Mouse (Mus musculus) intestine, embryonic 16.5 days (tissue): Measurements from ENCODE around the gene Wdr54. TPM values are rescaled to one million over a fixed set of nuclear protein-coding genes. Genes with fewer than 3 reads are reported as not detected.

Experiments used
- ATAC-seq: fragments of 200-750 bp; cut with Nextera tagmentation; 2 replicates; pipeline ENCODE4 v1.8.0; 2017; ENCODE audit warnings: moderate TSS enrichment, moderate library complexity
- H3K27ac ChIP-seq: fragments of 300-500 bp; sonication (generic); 2 replicates; pipeline ENCODE4 v1.5.1; 2014; ENCODE audit warnings: mild to moderate bottlenecking, low read length
- H3K27me3 ChIP-seq: fragments of 300-500 bp; sonication (generic); replicated peaks from 2 replicates; pipeline ENCODE4 v1.6.1; 2014; ENCODE audit warnings: low read length, control low read depth, mixed read lengths; ENCODE audit not compliant: control insufficient read depth, insufficient read depth
- H3K36me3 ChIP-seq: fragments of 300-500 bp; sonication (generic); 2 replicates; pipeline ENCODE4 v1.6.1; 2014; ENCODE audit warnings: low read length, control low read depth; ENCODE audit not compliant: control insufficient read depth, insufficient read depth
- H3K4me1 ChIP-seq: fragments of 300-500 bp; sonication (generic); 2 replicates; pipeline ENCODE4 v1.6.1; 2014; ENCODE audit warnings: low read length, control low read depth, mixed read lengths; ENCODE audit not compliant: control insufficient read depth, insufficient read depth
- H3K4me2 ChIP-seq: fragments of 300-500 bp; sonication (generic); 2 replicates; pipeline ENCODE4 v1.6.1; 2014; ENCODE audit warnings: low read depth, low read length, control low read depth
- H3K4me3 ChIP-seq: fragments of 300-500 bp; sonication (generic); 2 replicates; pipeline ENCODE4 v1.5.1; 2014; ENCODE audit warnings: mild to moderate bottlenecking, low read length
- H3K9ac ChIP-seq: fragments of 300-500 bp; sonication (generic); 2 replicates; pipeline ENCODE4 v1.6.1; 2014; ENCODE audit warnings: low read depth, low read length
- H3K9me3 ChIP-seq: fragments of 300-500 bp; sonication (generic); 2 replicates; pipeline ENCODE4 v1.6.1; 2016; ENCODE audit warnings: low read length, control low read depth; ENCODE audit not compliant: control insufficient read depth
- WGBS: fragments of 180-500 bp; shearing (Covaris S2); extraction: QIAGEN DNeasy Blood & Tissue Kit; methylation state at CpG from one replicate; pipeline ENCODE4 v1.1.7; 2014; 5-methylcytosine and 5-hydroxymethylcytosine counted together
- polyA plus RNA-seq: library from polyadenylated mRNA; unstranded; fragments of >200 nt; fragmentation: Nextera tagmentation; extraction: Ambion mirVana; gene quantifications from 2 replicates; pipeline ENCODE4 v1.2.1, GENCODE M21; 2015

Wdr54 gene
- polyA plus RNA-seq, 1 experiment from 2014 or later: 4.6 TPM

GRCm38 (mm10) chr6:83179390-83180117 lies 23.4 kb upstream of the Wdr54 start:
- 29% methylated on average over 12 of the region's 12 CpGs for WGBS
- H3K4me2 ChIP-seq: peak overlapping the region; percentile 45
- H3K27me3 ChIP-seq: no peaks in the 10 kb centered on the region
- H3K27ac ChIP-seq: no peak overlapping the region
- H3K36me3 ChIP-seq: peaks cover 3% of the 10 kb centered on the region; the same call in 1 of the 2 replicates
- peak overlapping the region; percentile 32 for H3K4me3 ChIP-seq
- H3K9me3 ChIP-seq: no peaks in the 10 kb centered on the region
- peaks cover 10% of the 10 kb centered on the region for H3K4me1 ChIP-seq
- peak overlapping the region; percentile 63 for H3K9ac ChIP-seq
- peak; percentile 62 for ATAC-seq

- H3K9ac ChIP-seq: no peak overlapping the region
- H3K9me3 ChIP-seq: no peaks in the 10 kb centered on the region
- WGBS: 84% methylated on average over 8 of the region's 8 CpGs
- H3K4me3 ChIP-seq: no peak overlapping the region
- no peak overlapping the region for H3K4me2 ChIP-seq
- ATAC-seq: no peak
- H3K27ac ChIP-seq: no peak overlapping the region
- H3K4me1 ChIP-seq: peaks cover 10% of the 10 kb centered on the region
- H3K27me3 ChIP-seq: no peaks in the 10 kb centered on the region
- no peaks in the 10 kb centered on the region for H3K36me3 ChIP-seq
These were observed 19.8 kb upstream of the Wdr54 start for GRCm38 (mm10) chr6:83175996-83176395.

GRCm38 (mm10) chr6:83172240-83172920 lies 16.2 kb upstream of the Wdr54 start:
- Histone ChIP-seq H3K27ac (no peak overlapping the region), H3K27me3 (no peaks in the 10 kb centered on the region), H3K4me3 (no peak overlapping the region), H3K9me3 (no peaks in the 10 kb centered on the region), H3K9ac (no peak overlapping the region), H3K36me3 (no peaks in the 10 kb centered on the region), H3K4me2 (no peak overlapping the region), H3K4me1 (no peaks in the 10 kb centered on the region)
- no peak for ATAC-seq
- 68% methylated on average over 9 of the region's 9 CpGs for WGBS

- WGBS: 81% methylated on average over 5 of the region's 5 CpGs
These were observed 14.9 kb upstream of the Wdr54 start for GRCm38 (mm10) chr6:83171063-83171462.

GRCm38 (mm10) chr6:83169872-83170271 lies 13.7 kb upstream of the Wdr54 start:
- Histone ChIP-seq H3K36me3 (no peaks in the 10 kb centered on the region), H3K9me3 (no peaks in the 10 kb centered on the region), H3K4me1 (peaks cover 4% of the 10 kb centered on the region; the same call in 1 of the 2 replicates), H3K4me2 (no peak overlapping the region), H3K9ac (no peak overlapping the region), H3K27me3 (no peaks in the 10 kb centered on the region), H3K27ac (no peak overlapping the region), H3K4me3 (no peak overlapping the region)
- ATAC-seq: no peak
- 62% methylated on average over 5 of the region's 5 CpGs for WGBS

More at GRCm38 (mm10) chr6:83171063-83171462, 14.9 kb upstream of the Wdr54 start:
- Histone ChIP-seq H3K4me1 (peaks cover 4% of the 10 kb centered on the region; the same call in 1 of the 2 replicates), H3K27ac (no peak overlapping the region), H3K36me3 (no peaks in the 10 kb centered on the region), H3K4me3 (no peak overlapping the region), H3K27me3 (no peaks in the 10 kb centered on the region), H3K4me2 (no peak overlapping the region), H3K9me3 (no peaks in the 10 kb centered on the region), H3K9ac (no peak overlapping the region)
- ATAC-seq: no peak

- Histone ChIP-seq H3K9me3 (no peaks in the 10 kb centered on the region), H3K4me2 (peak overlapping the region; percentile 77), H3K4me1 (peaks cover 14% of the 10 kb centered on the region), H3K4me3 (peak overlapping the region; percentile 97), H3K36me3 (no peaks in the 10 kb centered on the region), H3K9ac (peak overlapping the region; percentile 93), H3K27me3 (peaks cover 6% of the 10 kb centered on the region; the same call in 1 of the 2 replicates), H3K27ac (peak overlapping the region; percentile 84)
- WGBS: under 1% methylated on average over 12 of the region's 12 CpGs
- peak; percentile 17 for ATAC-seq
These were observed 10.0 kb upstream of the Wdr54 start for GRCm38 (mm10) chr6:83166243-83166630.

- Histone ChIP-seq H3K9me3 (no peaks in the 10 kb centered on the region), H3K27ac (peak within 1 kb of the TSS; percentile 84), H3K4me1 (peaks cover 14% of the 10 kb centered on the region), H3K27me3 (peaks cover 11% of the 10 kb centered on the region; the same call in 1 of the 2 replicates), H3K4me3 (peak within 1 kb of the TSS; percentile 97), H3K4me2 (peak within 1 kb of the TSS; percentile 77), H3K9ac (peak within 1 kb of the TSS; percentile 93), H3K36me3 (no peaks in the 10 kb centered on the region)
- under 1% methylated on average over 58 of the region's 58 CpGs for WGBS
- ATAC-seq: peak; percentile 84
These were observed 9.5 kb upstream of the Wdr54 start, which contains the start of gene Dctn1 for GRCm38 (mm10) chr6:83165607-83166242. Dctn1 (plus strand) TSS chr6:83165920.

- Histone ChIP-seq H3K36me3 (no peaks in the 10 kb centered on the region), H3K4me3 (peak overlapping the region; percentile 97), H3K4me2 (peak overlapping the region; percentile 77), H3K9me3 (no peaks in the 10 kb centered on the region), H3K27ac (peak overlapping the region; percentile 17; the same call in 1 of the 2 replicates), H3K4me1 (peaks cover 14% of the 10 kb centered on the region), H3K27me3 (peaks cover 13% of the 10 kb centered on the region; the same call in 1 of the 2 replicates), H3K9ac (peak overlapping the region; percentile 93)
- 0 out of 2 replicates have a peak, but pooled peaks have one; percentile 12 for ATAC-seq
- WGBS: 3% methylated on average over 6 of the region's 6 CpGs
These were observed 8.9 kb upstream of the Wdr54 start for GRCm38 (mm10) chr6:83165026-83165606.

- H3K27ac ChIP-seq: no peak overlapping the region
- 0% methylated on average over 8 of the region's 8 CpGs for WGBS
- ATAC-seq: peak; percentile 4; the same call in 1 of the 2 replicates
- peak overlapping the region; percentile 94 for H3K4me2 ChIP-seq
- peaks cover 14% of the 10 kb centered on the region for H3K4me1 ChIP-seq
- H3K9ac ChIP-seq: peak overlapping the region; percentile 68
- H3K9me3 ChIP-seq: no peaks in the 10 kb centered on the region
- H3K27me3 ChIP-seq: peaks cover 13% of the 10 kb centered on the region; the same call in 1 of the 2 replicates
- H3K36me3 ChIP-seq: no peaks in the 10 kb centered on the region
- H3K4me3 ChIP-seq: peak overlapping the region; percentile 50
These were observed 6.5 kb upstream of the Wdr54 start for GRCm38 (mm10) chr6:83162701-83163100.
